Mouse (Mus musculus) adrenal gland, adult 2 months (tissue): Measurements from ENCODE around the gene Tnfsf12. TPM values are rescaled to one million over a fixed set of nuclear protein-coding genes. Genes with fewer than 3 reads are reported as not detected.
A peak's percentile ranks its signal among the peaks of the same experiment; 100 is the strongest.

Source experiments
- DNase-seq: peaks from one replicate; pipeline ENCODE4 v3.0.0; 2021
- polyA plus RNA-seq: library from polyadenylated mRNA; depleted of rRNA; stranded (reverse); fragments of >200 nt; gene quantifications from 2 replicates; pipeline ENCODE4 v1.2.3, GENCODE M21; 2012
- total RNA-seq, 2 experiments: library from RNA; stranded (reverse); gene quantifications; 2 replicates each; pipeline ENCODE4 v1.2.3; 2021

Gene Tnfsf12
- total and polyA plus RNA-seq, 3 experiments = 19.8 to 44.7 (median 37.1) TPM

DNA sequence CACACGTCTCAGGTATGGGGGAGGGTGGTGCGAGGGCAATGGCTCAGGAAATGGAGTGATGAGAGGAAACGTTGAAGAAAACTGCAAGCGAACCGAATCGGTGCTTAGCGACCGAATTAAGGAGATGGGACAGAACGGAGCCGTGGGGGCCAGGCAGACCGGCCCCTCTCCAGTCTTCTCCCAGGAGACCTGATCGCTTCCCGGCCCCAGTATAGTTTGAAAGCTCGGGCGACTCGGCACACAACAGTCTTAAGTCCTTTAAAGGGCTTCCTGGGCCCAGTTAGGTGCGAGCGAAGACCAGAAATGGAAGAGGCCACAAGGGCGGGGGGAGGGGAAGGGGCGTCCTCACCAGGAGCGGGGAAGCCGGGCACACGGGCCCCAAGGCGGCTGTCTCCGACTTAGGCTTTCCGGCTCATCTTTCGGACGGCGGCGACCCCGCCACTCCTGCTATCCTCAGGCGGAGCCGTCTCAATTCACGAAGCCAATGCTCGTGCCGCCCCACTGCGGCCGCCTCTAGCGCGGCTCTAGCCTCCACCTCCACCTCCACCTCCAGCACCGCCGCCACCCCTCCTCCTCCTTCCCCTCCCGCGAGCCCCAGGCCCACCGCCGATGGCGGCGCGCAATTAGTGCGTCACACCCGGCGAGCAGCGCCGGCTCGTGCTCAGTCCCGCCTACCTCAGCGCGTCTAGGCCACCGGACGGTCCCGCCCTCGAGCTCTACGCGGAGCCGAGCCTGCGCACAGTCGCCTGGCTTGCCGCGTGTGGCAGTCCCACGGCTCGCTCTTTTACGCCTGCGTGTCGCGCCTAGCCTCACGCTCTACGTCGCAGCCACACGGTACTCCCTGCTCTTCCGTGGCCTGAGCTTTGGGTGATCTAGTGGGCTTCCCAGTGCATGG is 14.1 kb downstream of the Tnfsf12 start, which contains the start of gene Senp3:
TSS of gene Senp3 (minus strand) at position 771 of the 895 bp plus-strand sequence.
- DNase-seq = peak; percentile 98

DNA sequence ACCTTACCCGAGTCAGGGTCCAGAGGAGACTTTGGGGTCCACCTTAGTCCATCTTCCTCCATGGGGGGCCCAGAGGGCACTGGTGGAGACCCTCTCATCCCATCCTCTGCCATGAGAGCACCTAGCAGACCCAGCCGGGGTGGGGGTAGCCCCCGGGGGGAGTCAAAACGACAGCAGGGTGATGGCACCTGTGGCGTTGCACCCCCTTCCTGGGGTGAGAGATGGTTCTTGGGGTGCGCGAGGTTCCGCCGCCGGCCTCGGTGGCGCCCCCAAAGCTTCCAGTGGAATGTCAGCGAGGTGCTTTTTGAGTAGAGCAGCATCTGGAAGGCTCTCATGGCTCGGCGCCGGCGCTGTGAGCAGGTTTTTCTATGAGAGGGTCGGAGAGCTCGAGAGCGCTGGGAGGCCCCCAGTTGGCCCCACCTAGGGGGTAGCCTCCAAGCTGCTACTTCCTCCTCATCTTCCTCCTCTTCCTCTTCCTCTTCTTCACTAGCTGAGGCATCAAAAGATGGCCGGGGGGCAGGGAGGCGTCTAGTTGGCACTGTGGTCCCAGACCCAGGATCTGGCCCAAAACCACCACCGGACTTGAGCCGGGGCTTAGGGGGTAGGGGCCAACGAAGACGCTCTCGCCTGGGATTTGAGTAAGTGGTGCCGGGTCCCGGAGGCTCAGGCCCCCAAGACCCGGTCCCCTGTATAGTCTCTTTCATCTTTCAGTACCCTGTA is 15.4 kb downstream of the Tnfsf12 start:
- DNase-seq = no peak

DNA sequence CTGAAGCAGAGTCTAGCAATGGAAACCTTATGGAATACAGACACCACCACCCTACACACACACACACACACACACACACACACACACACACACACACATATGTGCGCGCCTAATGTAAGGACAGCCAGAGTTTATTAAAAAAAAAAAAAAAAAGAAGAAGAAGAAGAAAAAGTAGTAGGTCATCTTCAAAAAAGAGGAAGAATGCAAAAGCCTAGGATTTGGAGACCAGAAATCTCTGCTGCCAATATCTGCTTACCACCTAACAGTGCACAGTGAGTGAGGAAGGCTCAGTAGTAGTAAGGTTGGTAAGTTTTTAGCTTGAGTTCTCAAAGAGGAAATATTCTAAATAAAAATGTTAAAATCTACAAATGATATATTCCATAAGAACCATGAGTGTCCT is 16.5 kb downstream of the Tnfsf12 start:
- no peak for DNase-seq

DNA sequence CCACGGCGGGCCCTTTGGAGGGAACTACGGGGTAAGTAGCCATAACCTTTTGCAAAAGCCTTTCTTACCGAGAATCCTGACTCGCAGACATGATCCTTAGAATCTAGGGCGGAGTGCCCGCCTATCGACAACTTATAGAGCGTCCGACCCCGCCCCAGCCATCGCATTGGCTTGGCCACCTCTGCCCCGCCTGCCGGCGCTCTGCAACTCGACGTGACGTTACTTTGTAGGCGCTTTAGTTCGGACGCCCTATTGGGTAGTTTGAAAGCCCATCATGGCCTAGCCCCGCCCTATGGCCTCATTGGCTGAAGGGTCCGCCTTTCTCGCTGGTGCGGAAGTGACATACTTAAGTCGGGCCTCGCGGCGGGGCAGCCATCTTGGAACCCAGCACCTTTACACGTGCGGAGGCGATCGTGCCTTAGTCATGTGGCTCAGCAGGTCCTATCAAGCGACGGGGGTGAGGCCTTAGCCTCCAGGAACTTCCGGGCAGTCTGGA is 23.4 kb downstream of the Tnfsf12 start, which contains the start of gene Eif4a1:
TSS of gene Eif4a1 (minus strand) at position 213 of the 496 bp plus-strand sequence.
- peak; percentile 100 for DNase-seq

DNA sequence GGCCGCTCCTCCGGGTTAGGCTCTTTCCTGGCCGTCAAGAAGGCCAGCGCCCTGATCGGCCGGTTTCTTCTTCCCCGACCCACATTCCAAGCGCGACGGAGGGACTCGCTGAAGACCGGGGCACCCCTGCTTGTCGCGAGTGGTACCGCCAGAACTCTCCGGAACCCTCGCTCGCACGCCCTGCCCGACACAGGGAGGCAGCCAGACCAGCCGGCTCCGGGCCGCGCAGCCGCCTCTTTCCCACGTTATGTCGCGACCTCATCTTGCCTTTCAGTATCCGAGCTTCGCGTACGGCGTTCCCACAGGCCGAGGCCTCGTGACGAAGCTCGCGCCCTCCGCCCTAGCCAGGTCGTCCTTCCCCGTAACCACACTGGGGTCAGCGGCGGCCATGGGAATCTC is 23.9 kb downstream of the Tnfsf12 start:
- no peak for DNase-seq

DNA sequence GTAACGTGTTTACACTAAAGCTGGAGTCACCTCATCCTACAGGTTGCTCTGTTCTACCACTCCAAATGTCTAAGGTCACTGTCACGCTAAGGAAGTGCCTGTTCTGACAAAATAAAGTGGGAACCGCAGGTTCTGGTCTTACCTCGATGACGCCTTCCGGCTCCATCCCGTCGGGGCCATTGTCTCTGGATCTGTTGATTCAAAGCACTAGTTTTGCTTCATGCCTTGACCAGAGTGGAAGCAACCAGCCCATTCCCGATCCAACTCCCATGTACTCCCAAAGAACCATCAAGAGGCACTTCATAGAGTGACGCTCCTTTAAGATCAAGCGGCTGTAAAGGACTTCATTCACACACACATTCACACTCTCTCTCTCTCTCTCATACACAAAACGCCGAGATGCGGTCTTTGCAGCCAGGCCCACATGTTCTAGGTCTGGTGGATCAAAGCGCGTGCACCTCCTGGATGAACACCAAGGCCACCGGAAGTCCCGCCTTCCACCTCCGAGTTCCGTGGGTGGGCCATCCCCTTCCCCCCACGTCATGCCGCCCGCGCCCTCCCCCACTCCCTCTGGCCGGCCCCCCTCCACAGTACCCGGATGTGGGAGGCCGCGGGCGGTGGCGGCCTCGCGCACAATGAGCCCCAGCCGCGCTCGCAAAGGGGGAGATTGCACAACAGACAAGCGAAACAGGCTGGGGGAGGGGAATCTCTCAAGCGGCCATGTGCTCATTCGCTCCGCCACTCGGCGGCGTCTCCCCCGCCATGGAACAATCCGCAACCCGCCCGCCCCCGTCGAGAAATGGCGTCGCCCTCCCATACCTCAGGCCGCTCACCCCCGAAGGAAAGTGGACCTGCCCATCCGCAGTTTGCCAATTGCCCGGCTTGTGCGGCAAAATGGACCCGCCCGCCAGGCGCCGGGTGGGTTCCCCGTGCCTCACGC is 24.6 kb downstream of the Tnfsf12 start:
- peak; percentile 97 for DNase-seq

DNA sequence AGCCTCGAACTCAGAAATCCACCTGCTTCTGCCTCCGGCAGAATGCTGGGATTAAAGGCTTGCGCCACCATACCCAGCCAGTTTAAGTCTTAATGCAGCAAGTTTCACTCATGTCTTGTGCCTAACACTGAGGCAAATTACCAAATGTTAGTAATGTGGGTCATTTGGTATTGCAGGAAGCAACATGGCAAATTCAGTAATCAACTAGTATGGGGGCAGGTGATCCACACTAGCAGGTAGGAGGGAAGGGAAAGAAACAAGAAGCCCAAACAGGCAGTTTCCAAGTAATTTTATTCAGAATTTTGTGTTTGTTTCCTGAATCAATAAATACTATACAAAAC is 29.0 kb downstream of the Tnfsf12 start:
- DNase-seq = no peak

DNA sequence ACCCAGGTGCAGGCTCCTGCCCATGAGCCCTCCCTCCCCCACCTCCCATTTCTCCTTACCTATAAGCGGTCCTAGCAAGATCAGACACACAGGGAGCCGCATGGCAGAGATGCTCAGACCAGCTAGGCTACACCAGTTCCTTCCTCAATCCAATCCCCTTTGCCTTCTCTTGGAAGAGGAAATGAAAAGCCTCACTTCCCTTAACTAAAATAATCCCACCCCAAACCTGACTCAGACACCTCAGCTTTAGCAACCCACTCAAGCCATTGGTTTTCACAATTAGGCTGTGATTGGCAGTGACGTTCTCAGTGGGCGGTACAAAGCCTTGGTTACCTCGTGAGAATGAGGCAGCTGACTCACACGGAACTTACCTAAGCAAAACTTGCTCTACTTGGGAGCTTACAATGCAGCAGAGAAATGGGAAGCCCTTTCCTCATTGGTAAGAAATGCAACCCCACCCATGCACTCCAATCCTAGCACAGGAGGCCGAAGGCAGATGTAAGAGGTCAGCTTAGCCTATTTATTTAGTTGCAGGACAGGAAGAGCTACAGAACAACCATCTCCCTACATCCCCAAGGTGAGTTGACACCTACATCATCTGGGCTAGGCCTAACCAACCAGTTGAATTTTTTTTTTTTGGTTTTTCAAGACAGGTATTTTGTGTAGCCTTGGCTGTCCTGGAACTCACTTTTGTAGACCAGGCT is 29.5 kb downstream of the Tnfsf12 start, which contains the start of gene Cd68:
TSS of gene Cd68 (minus strand) at position 193 of the 704 bp plus-strand sequence.
- peak; percentile 71 for DNase-seq

DNA sequence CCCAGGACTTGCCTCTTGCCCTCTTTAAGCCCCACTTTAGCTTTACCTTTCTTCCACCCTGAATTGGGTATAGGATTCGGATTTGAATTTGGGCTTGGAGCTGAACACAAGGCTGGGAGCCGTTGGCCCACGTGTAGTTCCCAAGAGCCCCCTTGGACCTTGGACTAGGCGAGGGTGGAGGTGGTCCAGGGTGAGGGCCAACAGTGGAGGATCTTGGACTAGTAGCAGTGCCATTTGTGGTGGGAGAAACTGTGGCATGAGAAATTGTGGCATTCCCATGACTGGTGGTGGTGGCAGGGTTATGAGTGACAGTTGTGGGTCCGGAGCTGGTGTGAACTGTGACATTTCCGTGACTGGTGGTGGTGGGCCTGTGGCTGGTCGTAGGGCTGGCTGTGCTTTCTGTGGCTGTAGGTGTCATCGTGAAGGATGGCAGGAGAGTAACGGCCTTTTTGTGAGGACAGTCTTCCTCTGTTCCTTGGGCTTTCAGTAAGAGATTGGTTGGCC is 30.1 kb downstream of the Tnfsf12 start:
- no peak for DNase-seq

DNA sequence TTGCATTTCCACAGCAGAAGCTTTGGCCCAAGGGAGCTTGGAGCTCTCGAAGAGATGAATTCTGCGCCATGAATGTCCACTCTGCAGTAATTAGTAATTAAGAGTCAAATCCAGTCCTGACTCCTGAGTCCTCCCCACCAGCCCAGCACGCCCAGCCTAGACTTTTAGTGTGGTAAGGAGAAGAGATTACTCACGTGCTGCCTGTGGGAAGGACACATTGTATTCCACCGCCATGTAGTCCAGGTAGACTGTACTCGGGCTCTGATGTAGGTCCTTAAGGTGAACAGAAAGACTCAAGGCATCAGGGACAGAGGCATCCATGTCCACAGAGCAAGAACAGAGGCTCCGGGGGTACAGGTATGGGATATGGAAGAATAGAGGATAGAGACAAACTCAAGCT is 30.8 kb downstream of the Tnfsf12 start:
- DNase-seq = no peak

DNA sequence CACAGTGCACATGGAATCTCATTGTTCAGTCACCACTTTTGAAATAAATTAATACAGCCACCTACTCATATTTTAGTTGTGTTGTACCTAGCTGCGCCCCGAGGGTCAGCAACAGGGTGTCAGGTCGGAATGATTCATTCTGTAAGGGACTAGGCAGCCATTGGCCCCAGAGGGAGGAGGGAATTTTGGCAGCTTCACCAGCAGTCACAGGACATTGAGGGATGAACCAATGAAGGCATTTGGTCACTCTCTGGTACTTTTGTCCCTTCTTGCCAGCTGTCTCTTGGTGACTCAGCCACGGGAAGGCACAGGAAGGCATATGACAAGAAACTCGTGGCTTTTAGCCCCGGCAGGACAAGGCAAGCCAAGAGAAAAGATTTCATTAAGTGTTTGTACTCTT is 31.9 kb downstream of the Tnfsf12 start:
- DNase-seq = peak; percentile 84

DNA sequence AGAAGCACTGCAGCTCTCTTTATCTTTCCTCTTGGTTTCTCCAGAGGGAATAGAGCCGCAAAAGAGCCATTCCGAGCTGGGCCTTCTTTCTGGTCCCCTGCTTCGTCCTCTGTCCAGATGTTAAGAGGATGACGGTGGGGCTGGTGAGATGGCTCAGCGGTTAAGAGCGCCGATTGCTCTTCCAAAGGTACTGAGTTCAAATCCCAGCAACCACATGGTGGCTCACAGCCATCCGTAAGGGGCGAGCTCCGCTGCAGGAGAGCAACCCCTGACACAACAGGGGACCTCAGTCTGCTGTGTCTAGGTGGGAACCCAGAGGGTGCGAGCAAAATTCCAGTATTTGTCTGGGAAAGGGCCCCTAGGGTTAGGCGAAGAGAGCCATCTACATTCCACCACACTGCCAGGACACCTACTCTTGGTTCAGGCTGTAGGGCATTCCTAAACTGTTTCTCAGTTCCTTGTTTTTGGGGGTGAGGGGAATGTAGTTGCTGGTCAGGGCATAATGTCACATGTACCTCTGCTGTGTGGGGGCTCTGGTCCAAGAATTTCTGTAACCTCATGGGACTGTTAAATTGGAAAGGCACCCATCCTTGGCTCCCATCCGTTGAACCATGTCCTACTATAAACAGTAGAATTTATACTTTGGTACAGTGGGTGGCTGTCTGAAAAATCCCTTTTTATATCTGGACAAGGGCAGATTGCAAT is 32.5 kb downstream of the Tnfsf12 start:
- DNase-seq = no peak

DNA sequence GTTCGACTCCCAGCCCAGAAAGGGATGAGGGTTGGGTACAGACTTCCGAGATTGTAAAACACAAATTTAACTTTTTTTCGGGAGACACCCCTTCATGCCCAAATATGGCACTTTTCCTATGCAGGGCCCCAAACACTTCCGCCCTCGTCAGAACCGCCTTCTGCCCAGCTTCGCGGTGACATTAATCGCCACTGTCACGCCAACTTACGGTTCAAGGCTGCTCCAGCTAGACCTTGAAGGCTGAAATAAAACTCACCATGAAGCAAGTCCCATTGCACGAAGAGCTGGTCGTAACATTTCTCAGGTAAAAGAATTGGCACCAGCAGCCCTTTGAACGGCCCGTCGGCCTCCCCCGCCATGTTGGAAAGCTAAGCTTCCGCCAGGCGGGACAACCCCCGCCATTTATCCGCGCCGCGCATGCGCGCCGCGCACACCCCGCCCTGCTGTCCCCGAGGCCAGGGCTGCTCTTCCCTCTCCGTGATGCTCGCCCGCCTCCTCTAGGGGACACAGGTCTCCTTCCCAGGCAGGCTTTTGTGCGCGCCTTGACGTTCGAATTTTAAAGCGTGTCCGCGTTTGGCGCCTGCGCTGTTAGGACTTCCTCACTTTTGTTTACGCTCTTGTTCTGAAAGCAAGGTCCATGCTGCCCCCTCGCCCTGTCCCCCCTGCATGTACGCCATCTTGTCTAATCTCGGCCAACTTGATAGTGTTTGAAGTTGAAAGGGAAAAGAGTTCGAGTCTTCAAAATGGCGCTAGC is 33.3 kb downstream of the Tnfsf12 start, which contains the start of gene Mpdu1:
TSS of gene Mpdu1 (minus strand) at position 430 of the 754 bp plus-strand sequence.
- DNase-seq = peak; percentile 96

DNA sequence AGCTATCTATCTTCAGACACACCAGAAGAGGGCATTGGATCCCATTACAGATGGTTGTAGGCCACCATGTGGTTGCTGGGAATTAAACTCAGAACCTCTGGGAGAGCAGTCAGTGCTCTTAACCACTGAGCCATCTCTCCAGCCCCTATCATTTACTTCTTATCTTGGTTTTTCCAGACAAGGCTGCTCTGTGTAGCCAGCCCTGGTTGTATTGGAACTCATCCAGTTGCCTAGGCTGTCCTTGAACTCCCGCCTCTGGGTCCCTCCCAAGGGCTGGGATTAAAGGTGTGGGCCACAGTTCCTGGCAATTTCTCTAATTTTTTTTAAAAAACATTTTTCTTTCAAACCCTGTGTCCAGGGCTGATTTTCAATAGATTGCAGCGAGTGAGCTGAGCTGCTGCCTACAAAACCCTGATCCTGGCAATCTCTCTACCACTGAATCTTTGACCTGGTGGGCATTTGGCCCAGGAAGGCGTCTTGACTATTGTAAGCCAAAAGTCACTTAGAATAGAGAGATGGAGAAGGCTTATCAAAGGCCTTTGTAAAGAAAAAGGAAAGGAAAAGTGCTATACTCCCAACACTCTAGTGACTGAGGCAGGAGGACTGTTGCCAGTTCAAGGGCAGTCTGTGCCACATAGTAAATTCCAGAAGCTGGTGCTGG is 34.3 kb downstream of the Tnfsf12 start:
- peak; percentile 83 for DNase-seq

DNA sequence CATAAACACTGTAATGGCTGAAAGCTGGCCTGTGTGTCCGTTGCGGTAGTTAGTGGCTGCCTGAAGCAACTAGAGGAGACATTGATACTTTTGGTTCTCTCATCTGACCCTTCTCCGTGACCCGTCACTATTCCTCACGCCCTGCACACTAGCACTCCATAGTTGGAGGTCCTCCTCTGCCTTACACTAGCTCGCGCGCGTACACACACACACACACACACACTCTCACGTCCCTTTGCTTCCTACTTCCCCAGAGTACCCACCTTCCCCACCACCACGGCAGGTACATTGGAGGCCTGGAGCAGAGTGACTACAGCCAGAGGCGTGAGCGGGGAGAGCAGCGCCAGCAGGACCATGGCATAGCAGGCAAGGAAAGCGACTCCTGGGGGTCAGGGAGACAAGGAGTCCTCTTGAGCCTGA is 38.2 kb downstream of the Tnfsf12 start:
- DNase-seq = no peak

DNA sequence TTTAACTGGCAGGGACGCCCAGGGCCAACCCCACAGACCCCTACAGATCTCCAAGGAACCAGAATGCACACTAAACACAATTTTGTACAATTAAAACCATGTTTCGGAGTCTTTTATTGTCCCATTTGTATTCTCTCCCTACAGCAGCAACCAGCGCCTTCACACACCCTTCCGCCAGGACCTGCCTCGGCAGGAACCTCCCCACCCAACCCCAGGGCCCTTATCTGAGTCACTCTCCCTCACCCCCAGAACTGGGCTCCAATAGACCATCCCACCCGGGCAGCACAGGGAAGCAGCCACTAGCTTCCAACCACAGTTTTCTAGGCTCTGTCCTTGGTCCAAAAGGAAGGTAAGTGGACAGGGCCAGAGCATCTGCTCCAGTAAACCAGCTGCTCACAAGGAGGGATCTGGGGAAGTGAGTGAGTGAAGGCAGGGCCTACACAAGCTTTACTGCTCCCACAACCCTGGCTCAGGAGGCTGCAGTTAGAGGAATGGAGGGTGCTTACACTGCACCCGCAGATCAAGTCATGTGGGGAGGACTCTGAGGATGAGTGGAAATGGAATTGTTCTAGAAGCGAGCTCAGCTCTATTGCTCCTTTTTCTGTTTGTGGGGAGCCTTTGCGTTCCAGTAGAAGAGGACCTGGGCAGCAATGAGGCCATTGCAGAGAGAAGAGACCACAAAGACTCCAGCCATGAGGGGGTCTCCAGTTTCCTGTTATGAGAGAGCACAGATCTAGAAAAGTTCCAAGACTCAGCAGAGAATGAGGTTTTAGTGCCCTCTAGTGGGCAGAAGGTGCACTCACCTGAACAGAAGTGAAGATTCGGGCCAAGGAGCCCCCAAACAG is 38.8 kb downstream of the Tnfsf12 start:
- DNase-seq = no peak

DNA sequence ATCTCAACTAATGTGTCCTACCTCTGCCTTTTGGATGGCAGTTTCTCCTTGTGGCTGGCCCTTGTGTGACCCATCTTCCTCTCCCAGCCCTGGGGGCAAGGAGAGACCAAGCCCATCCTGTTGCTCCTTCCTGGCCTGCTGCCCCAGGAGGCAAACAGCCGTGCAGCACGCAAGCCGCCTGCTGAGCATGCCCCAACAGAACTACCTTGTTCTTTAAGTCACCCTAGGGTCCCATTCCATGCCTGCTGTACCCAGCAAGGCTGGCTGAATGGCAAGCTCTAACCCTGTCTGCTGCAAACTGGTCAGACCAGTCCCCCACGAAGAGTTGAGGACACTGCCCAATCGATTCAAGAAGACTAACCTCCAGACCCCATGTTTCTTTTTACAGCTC is 39.6 kb downstream of the Tnfsf12 start:
- no peak for DNase-seq
